Mouse (Mus musculus) midbrain, postnatal 0 days (tissue): Measurements from ENCODE around the gene Gm7073. TPM values are rescaled to one million over a fixed set of nuclear protein-coding genes. Genes with fewer than 3 reads are reported as not detected.

ENCODE experiments used
- ATAC-seq: fragments of 200-750 bp; cut with Nextera tagmentation; 2 replicates; pipeline ENCODE4 v1.8.0; 2017; ENCODE audit warnings: moderate number of reproducible peaks, mild to moderate bottlenecking, moderate TSS enrichment, moderate library complexity; ENCODE audit not compliant: low FRiP score
- DNase-seq: peaks from one replicate; pipeline ENCODE4 v3.0.0-alpha.2; 2015; ENCODE audit warnings: low spot score
- H3K27ac ChIP-seq: fragments of 300-500 bp; sonication (generic); 2 replicates; pipeline ENCODE4 v1.5.1; 2014; ENCODE audit warnings: low read depth, mild to moderate bottlenecking, low read length, mixed read lengths
- H3K27me3 ChIP-seq: fragments of 300-500 bp; sonication (generic); 2 replicates; pipeline ENCODE4 v1.6.1; 2014; ENCODE audit warnings: low read length, control low read depth, mixed read lengths; ENCODE audit not compliant: insufficient read depth
- H3K36me3 ChIP-seq: fragments of 300-500 bp; sonication (generic); 2 replicates; pipeline ENCODE4 v1.6.1; 2014; ENCODE audit warnings: low read length, control low read depth, mixed read lengths; ENCODE audit not compliant: insufficient read depth
- H3K4me1 ChIP-seq: fragments of 300-500 bp; sonication (generic); 2 replicates; pipeline ENCODE4 v1.6.1; 2014; ENCODE audit warnings: mild to moderate bottlenecking, control low read depth, antibody characterized with exemption, low read length, mixed read lengths; ENCODE audit not compliant: insufficient read depth
- H3K4me2 ChIP-seq: fragments of 300-500 bp; sonication (generic); 2 replicates; pipeline ENCODE4 v1.6.1; 2014; ENCODE audit warnings: low read depth, mild to moderate bottlenecking, low read length, mixed read lengths; ENCODE audit not compliant: poor library complexity, severe bottlenecking
- H3K4me3 ChIP-seq: fragments of 300-500 bp; sonication (generic); 2 replicates; pipeline ENCODE4 v1.5.1; 2014; ENCODE audit warnings: low read depth, mild to moderate bottlenecking, low read length, moderate library complexity
- H3K9ac ChIP-seq: fragments of 300-500 bp; sonication (generic); replicated peaks from 2 replicates; pipeline ENCODE4 v1.6.1; 2014; ENCODE audit warnings: mild to moderate bottlenecking, low read length, moderate library complexity, mixed read lengths; ENCODE audit not compliant: poor library complexity, severe bottlenecking
- H3K9me3 ChIP-seq: fragments of 300-500 bp; sonication (generic); 2 replicates; pipeline ENCODE4 v1.6.1; 2016; ENCODE audit warnings: low read length, control low read depth
- CTCF ChIP-seq: IDR thresholded peaks from 2 replicates; pipeline ENCODE4 v1.5.1; 2016; ENCODE audit warnings: antibody characterized with exemption, mild to moderate bottlenecking
- WGBS: fragments of 180-500 bp; shearing (Covaris S2); extraction: QIAGEN DNeasy Blood & Tissue Kit; methylation state at CpG from one replicate; pipeline ENCODE4 v1.1.7; 2014; 5-methylcytosine and 5-hydroxymethylcytosine counted together
- microRNA counts: library from miRNA; unstranded; fragments of <30 nt; microRNA quantifications from one replicate; lab custom pipeline; 2015
- microRNA-seq: library from miRNA; unstranded; fragments of <30 nt; microRNA quantifications from one replicate; pipeline ENCODE4, GENCODE M21; 2016; ENCODE audit warnings: borderline number of aligned reads
- polyA plus RNA-seq: library from polyadenylated mRNA; unstranded; fragments of >200 nt; fragmentation: Nextera tagmentation; extraction: Ambion mirVana; gene quantifications from 2 replicates; pipeline ENCODE4 v1.2.1, GENCODE M21; 2015
- total RNA-seq: library from RNA; depleted of rRNA; stranded (reverse); fragments of >200 nt; gene quantifications from 2 replicates; pipeline ENCODE4 v1.2.3, GENCODE M21; 2014; rRNA removed

Gene Gm7073
- total and polyA plus RNA-seq, 2 experiments from 2014 or later: not detected

DNA sequence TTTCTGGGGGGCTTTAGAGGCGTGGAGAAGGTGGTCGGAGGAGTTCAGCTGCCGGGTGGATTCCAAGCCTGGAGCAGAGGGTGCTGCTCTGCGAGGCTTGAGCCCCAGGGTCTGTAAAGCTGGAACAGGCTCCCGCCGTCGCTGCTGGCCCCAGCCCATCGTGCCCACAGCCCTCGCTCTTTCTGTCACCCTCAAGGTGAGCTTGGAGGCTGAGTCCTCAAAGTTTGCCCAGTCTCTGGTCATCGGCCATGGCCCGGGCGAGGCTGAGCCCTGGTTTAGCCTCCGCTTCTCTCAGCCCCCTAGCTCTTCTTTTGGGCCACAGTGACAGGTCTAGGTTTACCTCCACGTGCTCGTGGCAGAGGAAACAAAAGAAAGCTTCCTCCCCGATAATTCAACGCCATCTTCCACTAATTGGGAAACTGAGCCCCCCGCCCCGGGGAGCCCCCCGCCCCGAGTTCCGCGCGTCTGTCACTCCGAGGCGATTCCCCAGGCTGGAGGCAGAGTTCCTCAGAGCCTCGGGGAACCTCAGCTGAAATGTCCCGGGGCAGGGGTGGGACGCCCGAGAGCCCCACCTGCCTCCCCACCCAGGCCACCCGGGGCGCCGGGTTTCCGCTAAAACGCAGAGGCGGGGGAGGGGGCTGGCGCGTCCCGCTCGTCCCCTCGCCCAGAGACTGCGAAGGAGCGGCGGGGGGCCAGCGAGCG is 135.8 kb downstream of the Gm7073 start:
- Histone ChIP-seq H3K27me3 (no peaks in the 10 kb centered on the region), H3K9me3 (no peaks in the 10 kb centered on the region), H3K27ac (no peak overlapping the region), H3K9ac (peak overlapping the region; percentile 47), H3K4me2 (peak overlapping the region; percentile 49), H3K36me3 (no peaks in the 10 kb centered on the region), H3K4me3 (peak overlapping the region; percentile 63), H3K4me1 (no peaks in the 10 kb centered on the region)
- no peak for DNase-seq
- WGBS: 28% methylated on average over 31 of the region's 46 CpGs
- TF ChIP-seq CTCF: no peak
- no peak for ATAC-seq

DNA sequence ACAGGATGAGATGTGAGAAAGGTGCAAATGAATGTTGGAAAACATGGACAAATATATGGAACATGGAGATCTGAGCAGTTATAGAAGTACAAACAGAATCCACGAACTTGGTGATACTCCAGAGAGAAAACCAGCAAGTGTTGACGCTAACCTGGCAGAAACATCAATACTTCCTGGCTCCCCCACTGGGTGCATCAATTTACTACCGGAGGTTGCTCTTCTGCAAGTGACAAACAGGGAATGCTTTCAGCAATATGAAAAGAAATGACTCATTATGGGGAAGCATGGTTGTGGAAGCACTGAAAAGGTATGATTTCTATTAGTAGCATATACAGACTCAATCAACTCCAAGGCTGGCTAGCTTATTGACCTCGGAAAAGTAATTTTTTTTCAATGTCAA is 144.8 kb downstream of the Gm7073 start:
- Histone ChIP-seq H3K36me3 (no peaks in the 10 kb centered on the region), H3K4me1 (no peaks in the 10 kb centered on the region), H3K27ac (no peak overlapping the region), H3K27me3 (no peaks in the 10 kb centered on the region), H3K9me3 (no peaks in the 10 kb centered on the region), H3K4me2 (no peak overlapping the region), H3K4me3 (no peak overlapping the region), H3K9ac (no peak overlapping the region)
- DNase-seq (no peak), ATAC-seq (no peak)
- 60% methylated on average over 4 of the region's 4 CpGs for WGBS
- no peak for TF ChIP-seq CTCF

GRCm38 (mm10) chrX:60386852-60387251 is 152.2 kb downstream of the Gm7073 start:
- WGBS: 94% methylated on average over 1 of the region's 1 CpGs
- H3K4me2 ChIP-seq: no peak overlapping the region
- H3K36me3 ChIP-seq: no peaks in the 10 kb centered on the region
- no peak for TF ChIP-seq CTCF
- no peak overlapping the region for H3K9ac ChIP-seq
- H3K27ac ChIP-seq: no peak overlapping the region
- H3K4me3 ChIP-seq: no peak overlapping the region
- no peak for ATAC-seq
- no peak for DNase-seq
- no peaks in the 10 kb centered on the region for H3K9me3 ChIP-seq
- no peaks in the 10 kb centered on the region for H3K27me3 ChIP-seq
- H3K4me1 ChIP-seq: no peaks in the 10 kb centered on the region

MicroRNA genes within 50 kb of the gene (microRNA counts, 519-probe panel; counts per million panel counts)
- 528 counts per million, percentile 58 among the panel's probes with 10 or more counts for microRNA mmu-miR-505 (lab: Ali Mortazavi, UCI)

Small RNAs within 50 kb of the gene (microRNA-seq; reads per million reads assigned to microRNA genes)
- 242 reads per million, percentile 57 among the genes with 10 or more reads in this experiment for gene Mir505

Other genes with a start within 250 kb of the Gm7073 start
- gene Atp11c, start 53.4 kb upstream of the Gm7073 start, total RNA-seq: 20.3 and 23.6 TPM in 2 replicates
- gene Atp11c, start 53.4 kb upstream of the Gm7073 start, polyA plus RNA-seq: 5.0 and 6.0 TPM in 2 replicates